Mouse (Mus musculus): ENCODE measurements around the gene Atg13. TPM values are rescaled to one million over a fixed set of nuclear protein-coding genes. Genes with fewer than 3 reads are reported as not detected.

Gene Atg13
- polyA plus RNA-seq, 1 experiment from 2014 or later, result 36.6 TPM

Other genes with a start within 250 kb of the Atg13 start
- 127 and 139 TPM in 2 replicates for gene Ckap5, start 183.8 kb downstream of the Atg13 start, polyA plus RNA-seq (2016; fragmentation: Nextera tagmentation; extraction: Ambion mirVana)
- gene F2, start 74.2 kb downstream of the Atg13 start, polyA plus RNA-seq (2016; fragmentation: Nextera tagmentation; extraction: Ambion mirVana), result 0.15 and 0.18 TPM in 2 replicates
- gene Zfp408, start 60.8 kb downstream of the Atg13 start, polyA plus RNA-seq (2016; fragmentation: Nextera tagmentation; extraction: Ambion mirVana), result 11.5 and 14.3 TPM in 2 replicates
- 85.8 and 91.8 TPM in 2 replicates for gene Arhgap1, start 60.7 kb downstream of the Atg13 start, polyA plus RNA-seq (2016; fragmentation: Nextera tagmentation; extraction: Ambion mirVana)
- gene Harbi1, start 276 bp upstream of the Atg13 start, polyA plus RNA-seq (2016; fragmentation: Nextera tagmentation; extraction: Ambion mirVana), result 22.3 and 24.7 TPM in 2 replicates
- gene Ambra1, start 19.6 kb upstream of the Atg13 start, polyA plus RNA-seq (2016; fragmentation: Nextera tagmentation; extraction: Ambion mirVana), result 23.0 and 23.9 TPM in 2 replicates
- gene Chrm4, start 216.7 kb upstream of the Atg13 start, polyA plus RNA-seq (2016; fragmentation: Nextera tagmentation; extraction: Ambion mirVana), result 0.50 and 0.96 TPM in 2 replicates
- gene Mdk, start 221.7 kb upstream of the Atg13 start, polyA plus RNA-seq (2016; fragmentation: Nextera tagmentation; extraction: Ambion mirVana), result 774 and 775 TPM in 2 replicates
- gene Gm9821, start 235.1 kb upstream of the Atg13 start, polyA plus RNA-seq (2016; fragmentation: Nextera tagmentation; extraction: Ambion mirVana), result 0.29 and 0.32 TPM in 2 replicates